Mouse (Mus musculus) stomach, postnatal 0 days (tissue): Measurements from ENCODE around the gene Wiz.

Experiments
- CTCF ChIP-seq: IDR thresholded peaks from 2 replicates; pipeline ENCODE4 v1.5.1; 2016; ENCODE audit warnings: antibody characterized with exemption, low read depth, mild to moderate bottlenecking, moderate library complexity
- EP300 ChIP-seq: optimal IDR thresholded peaks from 2 replicates; pipeline ENCODE3; 2016; ENCODE audit warnings: antibody characterized with exemption

GRCm38 (mm10) chr17:32364850-32365249 lies 24.4 kb downstream of the Wiz start:
- TF ChIP-seq CTCF (no peak), EP300 (no peak)
